In the genomic region with DNA sequence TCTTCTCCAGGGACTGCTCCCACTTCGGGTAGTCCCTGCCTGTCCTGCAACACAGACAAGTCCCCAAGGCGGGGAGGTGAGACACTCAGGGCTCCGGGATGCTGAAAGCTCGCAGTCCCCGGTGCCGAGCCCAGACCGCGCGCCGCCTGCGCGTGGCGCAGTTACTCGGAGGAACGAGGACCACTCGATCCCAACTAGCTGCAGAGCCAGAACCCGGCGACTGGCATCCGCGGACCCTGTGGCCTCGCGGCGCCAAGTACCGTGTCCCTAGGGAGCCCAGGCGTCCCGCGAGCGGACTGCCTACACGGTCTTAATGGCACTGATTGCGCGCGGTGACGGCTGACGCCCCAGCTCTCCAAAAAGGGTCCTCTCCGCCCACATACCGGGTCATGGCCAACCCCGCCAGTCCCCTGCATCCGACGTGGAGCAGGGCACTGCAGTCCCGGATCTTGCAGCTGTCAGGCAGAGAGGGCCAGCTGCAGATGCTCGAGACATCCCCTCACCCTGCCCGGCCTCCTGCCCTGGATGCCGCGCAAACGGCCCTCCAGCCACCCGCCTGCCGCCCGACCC, we compare ENCODE assay signal across 8 mouse cellular contexts. TPM values are rescaled to one million over a fixed set of nuclear protein-coding genes. Genes with fewer than 3 reads are reported as not detected.
DNase-seq lines count a peak whose midpoint lies in the region; ATAC-seq and TF ChIP-seq lines count a peak whose summit lies in the region.

No protein-coding gene starts in this region.

- no peak overlapping the region for H3K27ac ChIP-seq in ES-E14 (ENCODE audit: insufficient read depth, low read depth, low read length, poor library complexity, severe bottlenecking)
- H3K27ac ChIP-seq in forebrain, embryonic 15.5 days (replicated peaks): peak overlapping the region; percentile 79
- H3K27ac ChIP-seq in lung, embryonic 15.5 days: peak overlapping the region; percentile 89

- H3K36me3 ChIP-seq in ES-E14 (ENCODE audit: control insufficient read depth, insufficient read depth, low read length, poor library complexity, severe bottlenecking): no peaks in the 10 kb centered on the region
- H3K36me3 ChIP-seq in forebrain, embryonic 15.5 days: no peaks in the 10 kb centered on the region
- H3K36me3 ChIP-seq in lung, embryonic 15.5 days: no peaks in the 10 kb centered on the region

- WGBS in forebrain, embryonic 15.5 days: under 1% methylated on average over 48 of the region's 48 CpGs
- WGBS in lung, embryonic 15.5 days: under 1% methylated on average over 48 of the region's 48 CpGs

- peaks cover 0 to 7% of the 10 kb centered on the region in 2 experiments; a peak in 1 of 4 replicates for H3K4me1 ChIP-seq in ES-E14 (ENCODE audit: control insufficient read depth in 2 of 2, insufficient read depth in 2 of 2, low read length in 2 of 2, poor library complexity in 1 of 2)
- H3K4me1 ChIP-seq in forebrain, embryonic 15.5 days: peaks cover 14% of the 10 kb centered on the region
- H3K4me1 ChIP-seq in lung, embryonic 15.5 days: peaks cover 12% of the 10 kb centered on the region; the same call in 1 of the 2 replicates

- intact Hi-C loops in heart, postnatal 10 days (cut with DNase I): loop anchor here (5.0 to 10.0 kb wide), 3 partner anchors 34 to 104 kb away; no protein-coding TSS in a partner anchor

- in situ Hi-C loops in ES-E14 (cut with MboI; ENCODE audit: low sequenced_read_pairs in 2 of 2, unreplicated experiment in 2 of 2): no loop called here

- H3K4me2 ChIP-seq in forebrain, embryonic 15.5 days (replicated peaks): peak overlapping the region; percentile 100
- peak overlapping the region; percentile 92 for H3K4me2 ChIP-seq in lung, embryonic 15.5 days

- peak; percentile 86 for ATAC-seq in forebrain, embryonic 15.5 days (replicated peaks)
- peak; percentile 70 for ATAC-seq in lung, embryonic 15.5 days (ENCODE audit: borderline replicate concordance, extremely low read depth, low FRiP score, low TSS enrichment)
- no peak for ATAC-seq in monocyte, adult 5-6 weeks (replicated peaks; ENCODE audit: insufficient number of reproducible peaks, low FRiP score, low TSS enrichment, poor library complexity, severe bottlenecking)

- peak overlapping the region; percentile 53 for H3K9ac ChIP-seq in ES-E14 (ENCODE audit: insufficient read depth, low read depth, low read length, poor library complexity, severe bottlenecking)
- H3K9ac ChIP-seq in forebrain, embryonic 15.5 days (replicated peaks): peak overlapping the region; percentile 76
- H3K9ac ChIP-seq in lung, embryonic 15.5 days: peak overlapping the region; percentile 84

- peak; percentile 19 for DNase-seq in ES-E14 (ENCODE audit: low read depth, low spot score)
- peak; percentile 58 for DNase-seq in adrenal gland, adult 2 months
- peak; percentile 76 to 84 for DNase-seq in heart, postnatal 10 days
- peak; percentile 56 to 58 for DNase-seq in layer of hippocampus, postnatal 25 days (ENCODE audit: extremely low spot score in 1 of 2, low spot score in 1 of 2)
- peak; percentile 67 for DNase-seq in retina, embryonic 14.5 days (ENCODE audit: low spot score)

- no peaks in the 10 kb centered on the region for H3K9me3 ChIP-seq in ES-E14 (ENCODE audit: control insufficient read depth, insufficient read depth, low read depth, low read length)
- no peaks in the 10 kb centered on the region for H3K9me3 ChIP-seq in forebrain, embryonic 15.5 days
- H3K9me3 ChIP-seq in lung, embryonic 15.5 days: no peaks in the 10 kb centered on the region

- H3K4me3 ChIP-seq in ES-E14 (ENCODE audit: insufficient read depth in 1 of 2, low read depth in 1 of 2, low read length in 2 of 2, poor library complexity in 1 of 2, severe bottlenecking in 1 of 2): peak overlapping the region; percentile 69 to 79
- H3K4me3 ChIP-seq in forebrain, embryonic 15.5 days: peak overlapping the region; percentile 87
- peak overlapping the region; percentile 57 for H3K4me3 ChIP-seq in lung, embryonic 15.5 days

- no peaks in the 10 kb centered on the region for H3K27me3 ChIP-seq in forebrain, embryonic 15.5 days
- 0 out of 2 replicates have a peak, but pooled peaks cover 10% of the 10 kb centered on the region for H3K27me3 ChIP-seq in lung, embryonic 15.5 days

TF ChIP-seq in ES-E14, 5 proteins besides CTCF, POLR2A, EP300 and RAD21:
- TF ChIP-seq HCFC1 (IDR thresholded peaks at IDR 0.05; ENCODE audit: borderline replicate concordance, insufficient read depth, low read length) (no peak), MAFK (IDR thresholded peaks at IDR 0.05; ENCODE audit: insufficient read depth, low read depth, low read length) (no peak), ZNF384 (IDR thresholded peaks at IDR 0.05; ENCODE audit: low read depth, low read length) (no peak), ZC3H11A (IDR thresholded peaks at IDR 0.05; ENCODE audit: borderline replicate concordance, low read depth, low read length) (no peak), CHD2 (IDR thresholded peaks at IDR 0.05; ENCODE audit: low read depth, low read length) (no peak)

RNA-seq across cellular contexts. Expression of a gene that starts 0.9 kb away (rescaled TPM):
- 0.32 TPM in 1 of 2 replicates, not detected in the other for total RNA-seq in ES-E14 (2012; rRNA removed)
- total RNA-seq in adrenal gland, adult 2 months (2021): not detected
- 0.33 TPM in 1 of 2 replicates, not detected in the other for polyA plus RNA-seq in adrenal gland, adult 2 months (2012; rRNA removed)
- polyA plus RNA-seq in forebrain, embryonic 15.5 days (2015; fragmentation: Nextera tagmentation; extraction: Ambion mirVana): 0.09 and 0.23 TPM in 2 replicates
- total RNA-seq in heart, postnatal 10 days (2021): under 1 TPM; 0.47 to 0.48 TPM
- total RNA-seq in layer of hippocampus, postnatal 25 days (2021): under 1 TPM; 0.21 to 0.37 TPM
- 0.44 and 0.50 TPM in 2 replicates for polyA plus RNA-seq in lung, embryonic 15.5 days (2015; fragmentation: Nextera tagmentation; extraction: Ambion mirVana)
- total RNA-seq in monocyte, adult 5-6 weeks (2017): not detected in 3 replicates

RNA-seq across cellular contexts. Expression of a gene that starts 2.0 kb away (rescaled TPM):
- 6.8 and 9.6 TPM in 2 replicates for total RNA-seq in ES-E14 (2012; rRNA removed)
- total RNA-seq in adrenal gland, adult 2 months (2021): 10 to 100 TPM; 18.5 to 26.0 TPM
- 3.4 and 5.0 TPM in 2 replicates for polyA plus RNA-seq in adrenal gland, adult 2 months (2012; rRNA removed)
- 1.9 and 2.2 TPM in 2 replicates for polyA plus RNA-seq in forebrain, embryonic 15.5 days (2015; fragmentation: Nextera tagmentation; extraction: Ambion mirVana)
- total RNA-seq in heart, postnatal 10 days (2021): 100 to 1,000 TPM; 243 to 249 TPM
- 10 to 100 TPM in 1 of 2 experiments, 1 to 10 TPM in 1; 7.9 to 10.5 TPM for total RNA-seq in layer of hippocampus, postnatal 25 days (2021)
- 30.4 and 32.5 TPM in 2 replicates for polyA plus RNA-seq in lung, embryonic 15.5 days (2015; fragmentation: Nextera tagmentation; extraction: Ambion mirVana)
- not detected in 3 replicates for total RNA-seq in monocyte, adult 5-6 weeks (2017)

Comparison
In these comparisons a context has a peak if more than half of its experiments do, and no peak if none do; other contexts are left out.
1. DNase-seq: peak in every context shown above with its lines; median percentile 80 in heart, postnatal 10 days; 67 in retina, embryonic 14.5 days; 58 in adrenal gland, adult 2 months; 57 in layer of hippocampus, postnatal 25 days; 19 in ES-E14.
2. RNA of a gene that starts 2.0 kb away (total RNA-seq): 243 to 249 TPM in heart, postnatal 10 days; 18.5 to 26.0 TPM in adrenal gland, adult 2 months, 7.9 to 10.5 TPM in layer of hippocampus, postnatal 25 days, 6.8 to 9.6 TPM in ES-E14 and not detected in monocyte, adult 5-6 weeks; every median in the first group is over 4 times any median in the second.
3. Peak in every context shown above with its lines, with median percentiles within 50 percentile points of each other: H3K4me3 ChIP-seq and H3K9ac ChIP-seq.